Mouse (Mus musculus) hindbrain, embryonic 11.5 days (tissue): ENCODE measurements around the gene Pip4k2c. TPM values are rescaled to one million over a fixed set of nuclear protein-coding genes. Genes with fewer than 3 reads are reported as not detected.
"Not testable (repeated sequence)": the region's sequence is repeated elsewhere in the genome, so short reads cannot be mapped to it uniquely, and the experiment has no call there.

Experiments
- ATAC-seq: fragments of 200-750 bp; cut with Nextera tagmentation; 2 replicates; pipeline ENCODE4 v1.8.0; 2017; ENCODE audit warnings: mild to moderate bottlenecking, moderate TSS enrichment, moderate library complexity; ENCODE audit not compliant: low FRiP score
- DNase-seq: peaks from one replicate; pipeline ENCODE4 v3.0.0-alpha.2; 2015; ENCODE audit warnings: low spot score
- H3K27ac ChIP-seq: fragments of 300-500 bp; sonication (generic); 2 replicates; pipeline ENCODE4 v1.5.1; 2014; ENCODE audit warnings: mild to moderate bottlenecking, low read depth, low read length
- H3K27me3 ChIP-seq: fragments of 300-500 bp; sonication (generic); 2 replicates; pipeline ENCODE4 v1.6.1; 2014; ENCODE audit warnings: mild to moderate bottlenecking, low read length, moderate library complexity, mixed read lengths; ENCODE audit not compliant: control insufficient read depth, insufficient read depth
- H3K36me3 ChIP-seq: fragments of 300-500 bp; sonication (generic); 2 replicates; pipeline ENCODE4 v1.6.1; 2014; ENCODE audit warnings: mild to moderate bottlenecking, low read length, moderate library complexity, mixed read lengths; ENCODE audit not compliant: control insufficient read depth, insufficient read depth
- H3K4me1 ChIP-seq: fragments of 300-500 bp; sonication (generic); replicated peaks from 2 replicates; pipeline ENCODE4 v1.6.1; 2014; ENCODE audit warnings: low read length, mixed read lengths; ENCODE audit not compliant: control insufficient read depth, insufficient read depth
- H3K4me2 ChIP-seq: fragments of 300-500 bp; sonication (generic); replicated peaks from 2 replicates; pipeline ENCODE4 v1.6.1; 2014; ENCODE audit warnings: mild to moderate bottlenecking, low read depth, low read length
- H3K4me3 ChIP-seq: fragments of 300-500 bp; sonication (generic); 2 replicates; pipeline ENCODE4 v1.5.1; 2014; ENCODE audit warnings: low read depth, low read length
- H3K9ac ChIP-seq: fragments of 300-500 bp; sonication (generic); 2 replicates; pipeline ENCODE4 v1.6.1; 2014; ENCODE audit warnings: low read depth, low read length
- H3K9me3 ChIP-seq: fragments of 300-500 bp; sonication (generic); 2 replicates; pipeline ENCODE4 v1.6.1; 2016; ENCODE audit warnings: low read length; ENCODE audit not compliant: control insufficient read depth
- WGBS: fragments of 180-500 bp; shearing (Covaris S2); extraction: QIAGEN DNeasy Blood & Tissue Kit; methylation state at CpG from one replicate; pipeline ENCODE4 v1.1.7; 2014; 5-methylcytosine and 5-hydroxymethylcytosine counted together
- polyA plus RNA-seq: library from polyadenylated mRNA; unstranded; fragments of >200 nt; fragmentation: Nextera tagmentation; extraction: Ambion mirVana; gene quantifications from 2 replicates; pipeline ENCODE4 v1.2.1, GENCODE M21; 2014

Pip4k2c gene
- polyA plus RNA-seq, 1 experiment from 2014 or later = 12.9 TPM

DNA sequence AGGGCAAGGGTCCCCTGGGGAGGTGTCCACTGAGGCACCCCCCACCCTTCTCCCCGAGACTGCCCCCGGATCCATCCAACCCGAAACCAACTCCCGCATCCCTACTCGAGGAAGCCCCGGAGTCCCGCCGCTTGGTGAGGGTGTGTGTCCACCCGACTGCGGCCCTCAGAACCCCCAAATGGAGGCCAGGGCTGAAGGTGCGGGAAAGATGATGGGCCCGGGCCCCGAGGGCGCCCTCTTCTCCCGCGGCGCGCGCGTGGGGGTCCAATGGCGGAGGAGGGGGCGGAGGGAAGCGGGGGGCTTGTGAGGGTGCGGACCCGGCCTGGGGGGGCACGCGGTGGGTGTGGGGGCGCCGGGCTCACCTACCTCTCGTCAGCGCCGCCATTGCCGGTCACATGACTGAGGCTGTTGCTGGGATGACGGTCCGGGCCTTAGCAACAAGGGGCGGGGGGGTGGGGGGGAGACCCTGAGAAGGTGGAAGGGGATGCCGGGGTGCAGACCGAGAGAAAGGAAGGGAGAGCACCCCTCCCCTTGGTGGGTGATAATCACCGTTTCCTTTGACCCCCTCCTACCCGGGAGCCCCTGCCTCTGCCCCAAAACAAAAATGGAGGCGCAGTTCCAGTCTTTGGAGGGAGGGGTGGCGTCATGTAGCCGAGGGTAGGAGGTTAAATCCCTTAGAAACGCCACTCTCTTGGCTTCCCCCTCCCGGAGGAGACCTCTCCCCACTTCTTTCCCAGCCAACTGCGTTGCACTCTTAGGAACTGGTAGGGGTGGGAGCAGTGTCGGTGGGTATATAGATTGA, 15.9 kb downstream of the Pip4k2c start, which contains the start of gene Dtx3:
Dtx3 (minus strand) TSS at position 401 of the 802 bp plus-strand sequence.
- Histone ChIP-seq H3K4me3 (peak within 1 kb of the TSS; percentile 94), H3K27ac (peak within 1 kb of the TSS; percentile 90), H3K4me1 (peaks cover 8% of the 10 kb centered on the region; the same call in 1 of the 2 replicates), H3K9ac (peak within 1 kb of the TSS; percentile 97), H3K4me2 (peak within 1 kb of the TSS; percentile 92), H3K27me3 (no peaks in the 10 kb centered on the region), H3K36me3 (0 out of 2 replicates have a peak, but pooled peaks cover 3% of the 10 kb centered on the region), H3K9me3 (no peaks in the 10 kb centered on the region)
- 3% methylated on average over 33 of the region's 47 CpGs for WGBS
- peak; percentile 69 for DNase-seq
- ATAC-seq = peak; percentile 75

DNA sequence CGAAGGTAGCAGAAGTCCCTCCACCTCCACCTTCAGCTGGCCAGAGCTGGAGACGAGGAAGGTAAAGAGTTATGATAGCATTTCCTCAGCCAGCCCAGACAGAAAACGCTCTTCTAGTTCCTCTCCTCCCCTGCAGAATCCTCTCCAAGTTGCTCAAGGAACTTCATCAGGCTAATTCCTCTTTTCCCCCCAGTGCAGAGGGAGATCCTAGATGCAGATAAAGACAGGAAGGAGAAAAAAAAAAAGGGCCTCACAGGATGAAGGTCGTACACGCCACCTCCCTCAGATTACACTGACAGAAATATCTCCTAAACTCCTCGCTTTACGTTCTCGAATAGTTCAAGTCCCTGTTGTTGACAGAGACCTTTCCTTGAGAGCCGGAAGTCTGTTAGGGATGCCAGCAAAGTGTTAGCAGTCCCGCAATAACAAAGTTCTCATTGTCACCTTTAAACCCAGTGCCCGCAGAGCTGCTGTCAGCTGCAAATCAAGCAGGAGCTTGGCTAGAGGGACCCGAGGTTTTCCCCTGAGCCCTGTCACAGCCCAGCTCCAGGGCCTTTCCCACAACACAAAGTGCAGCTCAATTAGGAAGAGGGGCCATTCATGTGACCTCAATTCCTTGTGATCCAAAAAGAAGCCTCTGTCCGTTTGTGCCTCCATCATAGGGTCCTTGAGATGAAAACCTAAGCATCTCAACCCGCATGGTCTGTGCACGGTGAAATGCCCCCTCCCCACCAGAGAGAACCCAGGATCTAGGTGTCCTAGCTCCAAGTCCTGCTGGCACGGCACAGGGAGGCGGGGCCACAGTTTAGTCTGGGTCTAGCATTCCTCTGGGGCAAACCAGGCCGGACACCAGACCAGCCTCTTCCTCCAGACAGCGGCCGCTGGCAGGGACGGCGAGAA, 16.7 kb downstream of the Pip4k2c start:
- Histone ChIP-seq H3K4me1 (peaks cover 8% of the 10 kb centered on the region), H3K9me3 (no peaks in the 10 kb centered on the region), H3K4me3 (peak overlapping the region; percentile 94), H3K27ac (peak overlapping the region; percentile 90), H3K27me3 (no peaks in the 10 kb centered on the region), H3K4me2 (peak overlapping the region; percentile 92), H3K9ac (peak overlapping the region; percentile 97), H3K36me3 (0 out of 2 replicates have a peak, but pooled peaks cover 3% of the 10 kb centered on the region)
- ATAC-seq (peak; percentile 46), DNase-seq (peak; percentile 62)
- WGBS = 23% methylated on average over 22 of the region's 22 CpGs

GRCm38 (mm10) chr10:127193011-127193410, 18.4 kb downstream of the Pip4k2c start:
- H3K4me3 ChIP-seq = no peak overlapping the region
- no peak for DNase-seq
- H3K9ac ChIP-seq = no peak overlapping the region
- H3K4me2 ChIP-seq = no peak overlapping the region
- WGBS = 86% methylated on average over 9 of the region's 9 CpGs
- H3K36me3 ChIP-seq = 0 out of 2 replicates have a peak, but pooled peaks cover 3% of the 10 kb centered on the region
- no peaks in the 10 kb centered on the region for H3K27me3 ChIP-seq
- no peak for ATAC-seq
- peaks cover 15% of the 10 kb centered on the region for H3K4me1 ChIP-seq
- no peaks in the 10 kb centered on the region for H3K9me3 ChIP-seq
- H3K27ac ChIP-seq = no peak overlapping the region

- H3K9ac ChIP-seq, ATAC-seq, DNase-seq, H3K27ac ChIP-seq, H3K4me2 ChIP-seq, H3K9me3 ChIP-seq, H3K36me3 ChIP-seq, H3K4me3 ChIP-seq, H3K27me3 ChIP-seq: not testable (repeated sequence)
- peaks cover 15% of the 10 kb centered on the region for H3K4me1 ChIP-seq
- 78% methylated on average over 1 of the region's 1 CpGs for WGBS
Measured at GRCm38 (mm10) chr10:127192057-127192328, 19.4 kb downstream of the Pip4k2c start.

GRCm38 (mm10) chr10:127191191-127192056, 20.0 kb downstream of the Pip4k2c start:
- no peak overlapping the region for H3K4me2 ChIP-seq
- no peaks in the 10 kb centered on the region for H3K27me3 ChIP-seq
- H3K9me3 ChIP-seq = no peaks in the 10 kb centered on the region
- H3K4me3 ChIP-seq = no peak overlapping the region
- DNase-seq = no peak
- H3K9ac ChIP-seq = no peak overlapping the region
- H3K4me1 ChIP-seq = peaks cover 13% of the 10 kb centered on the region
- H3K27ac ChIP-seq = no peak overlapping the region
- ATAC-seq = no peak
- 81% methylated on average over 19 of the region's 19 CpGs for WGBS
- 0 out of 2 replicates have a peak, but pooled peaks cover 4% of the 10 kb centered on the region for H3K36me3 ChIP-seq

DNA sequence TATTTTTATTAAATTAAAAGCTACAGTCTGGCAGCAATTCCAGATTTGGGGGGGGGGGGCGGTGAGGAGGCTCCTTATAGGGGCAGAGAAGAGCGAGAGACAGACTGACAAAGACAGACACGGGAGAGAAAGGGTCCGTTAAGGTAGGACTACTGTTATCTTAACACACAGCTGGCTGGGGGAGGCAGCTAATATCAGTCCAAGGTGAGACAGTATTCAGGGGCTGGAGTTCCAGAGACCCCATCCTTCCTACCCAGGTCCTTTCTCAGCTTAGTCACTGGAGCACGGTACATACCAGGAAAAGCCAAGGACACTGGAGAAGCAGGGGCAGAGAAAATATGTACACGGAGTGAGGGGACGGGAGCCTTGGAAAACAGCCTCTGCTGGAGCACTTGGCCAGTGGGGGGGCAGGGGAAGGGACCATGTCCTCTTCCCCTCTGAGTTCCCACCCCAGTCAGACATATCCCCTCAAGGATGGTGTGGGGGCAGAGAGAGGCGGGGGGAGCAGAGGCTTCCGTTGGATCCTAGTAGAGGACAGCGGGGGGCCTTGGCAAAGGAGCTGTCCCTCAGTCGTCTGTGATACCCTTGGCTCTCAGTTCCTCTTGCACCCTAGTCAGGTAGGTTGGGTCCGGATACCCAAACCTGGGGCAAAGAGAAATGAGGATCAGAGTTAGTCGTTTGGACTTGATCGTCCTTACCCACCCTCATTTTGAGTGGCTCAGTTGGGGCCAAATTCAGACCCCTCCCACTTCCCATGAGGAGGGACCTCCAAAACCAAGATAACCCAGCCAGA, 20.8 kb downstream of the Pip4k2c start:
- 0 out of 2 replicates have a peak, but pooled peaks cover 4% of the 10 kb centered on the region for H3K36me3 ChIP-seq
- H3K9me3 ChIP-seq = no peaks in the 10 kb centered on the region
- H3K9ac ChIP-seq = peak overlapping the region; percentile 92; the same call in 1 of the 2 replicates
- peak overlapping the region; percentile 99 for H3K4me2 ChIP-seq
- peak overlapping the region; percentile 37; the same call in 1 of the 2 replicates for H3K27ac ChIP-seq
- peak overlapping the region; percentile 77; the same call in 1 of the 2 replicates for H3K4me3 ChIP-seq
- peaks cover 12% of the 10 kb centered on the region for H3K4me1 ChIP-seq
- no peaks in the 10 kb centered on the region for H3K27me3 ChIP-seq
- WGBS = 35% methylated on average over 14 of the region's 14 CpGs
- no peak for ATAC-seq
- no peak for DNase-seq

GRCm38 (mm10) chr10:127189651-127190381, 21.6 kb downstream of the Pip4k2c start, which contains the start of gene Arhgef25:
Gene Arhgef25 (minus strand): TSS chr10:127190083.
- H3K27ac ChIP-seq = peak within 1 kb of the TSS; percentile 90
- H3K4me2 ChIP-seq = peak within 1 kb of the TSS; percentile 99
- ATAC-seq (peak; percentile 17), DNase-seq (peak; percentile 61)
- no peaks in the 10 kb centered on the region for H3K27me3 ChIP-seq
- WGBS = 1% methylated on average over 35 of the region's 35 CpGs
- peaks cover 11% of the 10 kb centered on the region for H3K4me1 ChIP-seq
- H3K9ac ChIP-seq = peak within 1 kb of the TSS; percentile 92
- peak within 1 kb of the TSS; percentile 77 for H3K4me3 ChIP-seq
- H3K36me3 ChIP-seq = 0 out of 2 replicates have a peak, but pooled peaks cover 4% of the 10 kb centered on the region
- no peaks in the 10 kb centered on the region for H3K9me3 ChIP-seq
